Mouse (Mus musculus): ENCODE data around the gene Btbd11. TPM values are rescaled to one million over a fixed set of nuclear protein-coding genes. Genes with fewer than 3 reads are reported as not detected.

The Btbd11 gene
- total RNA-seq, 2 experiments from 2014 or later = 0.70 TPM; not detected in 1

DNA sequence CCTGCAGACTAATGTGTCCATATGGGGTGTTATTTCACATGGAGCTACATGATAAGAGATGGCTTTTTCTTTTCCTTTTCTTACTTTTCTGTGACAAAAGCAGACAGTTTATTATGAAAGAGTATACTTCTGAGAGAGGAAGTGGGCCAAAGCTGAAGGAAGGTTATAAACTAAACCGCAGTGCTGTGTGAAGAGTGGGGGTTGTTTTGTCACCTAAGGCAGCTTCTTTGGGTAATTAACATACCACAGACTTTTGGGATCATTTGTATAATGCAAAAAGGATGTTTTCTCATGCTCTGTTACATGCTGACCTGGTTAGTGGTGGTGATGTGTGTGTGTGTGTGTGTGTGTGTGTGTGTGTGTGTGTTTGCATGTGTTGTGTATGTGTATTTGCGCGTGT lies 24.5 kb downstream of the Btbd11 start:
- ATAC-seq (replicated peaks; ENCODE audit: low FRiP score, low TSS enrichment, poor library complexity, severe bottlenecking) = no peak

DNA sequence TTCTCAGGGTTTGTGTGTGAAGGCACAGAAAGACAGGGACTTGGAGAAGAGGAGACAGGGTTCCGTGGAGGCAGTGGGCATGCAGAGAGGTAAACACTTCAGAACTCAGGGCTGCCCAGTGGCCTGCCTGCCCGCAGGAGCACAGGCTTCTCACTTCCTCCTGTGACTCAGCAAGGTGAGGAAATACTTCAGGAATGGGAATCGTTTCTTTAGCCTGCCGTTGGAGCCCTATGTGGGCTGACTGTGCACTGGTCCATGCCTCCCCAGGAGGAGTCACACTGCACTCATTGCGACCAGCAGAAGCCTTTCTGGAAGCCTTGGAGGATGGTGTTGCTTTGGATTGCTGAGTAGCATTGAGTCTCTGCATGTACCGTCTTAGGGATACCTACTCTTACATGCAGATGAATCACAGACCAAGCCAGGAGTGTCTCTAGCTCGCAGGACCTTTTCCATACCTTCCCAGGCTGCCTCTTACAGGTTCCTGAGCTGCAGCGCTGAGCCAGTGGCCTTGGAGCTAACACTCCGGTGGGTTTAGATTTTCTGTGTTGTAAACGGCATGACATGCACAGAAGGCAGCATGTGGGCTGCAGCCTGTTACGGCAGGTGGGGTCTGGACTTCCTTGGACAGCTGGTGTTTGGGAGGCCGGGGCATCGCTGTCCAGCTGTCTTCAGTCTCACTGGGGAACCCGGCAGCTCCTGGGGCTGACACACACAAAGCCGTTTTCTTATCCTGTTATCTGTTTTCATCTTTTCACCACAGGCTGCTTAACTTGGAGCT lies 34.4 kb downstream of the Btbd11 start:
- no peak for ATAC-seq (replicated peaks; ENCODE audit: low FRiP score, low TSS enrichment, poor library complexity, severe bottlenecking)

DNA sequence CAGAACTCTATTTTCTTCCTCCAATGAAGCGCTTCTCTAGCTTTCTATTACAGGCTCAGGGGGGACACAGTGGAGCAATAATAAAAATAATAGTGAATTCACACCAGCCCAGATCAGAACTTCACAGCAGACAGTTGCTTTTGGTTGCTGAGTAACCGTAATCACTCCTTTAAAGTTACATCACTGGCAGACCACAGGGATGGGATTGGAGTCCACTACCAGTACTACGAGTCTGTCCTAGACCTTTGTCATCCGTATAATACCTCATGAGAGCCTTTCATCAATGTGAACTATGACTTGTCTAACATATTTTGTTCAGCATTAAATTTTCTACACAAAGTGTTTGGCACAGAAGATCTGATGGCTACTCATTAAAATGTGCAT lies 35.0 kb downstream of the Btbd11 start:
- ATAC-seq (replicated peaks; ENCODE audit: low FRiP score, low TSS enrichment, poor library complexity, severe bottlenecking) = no peak

DNA sequence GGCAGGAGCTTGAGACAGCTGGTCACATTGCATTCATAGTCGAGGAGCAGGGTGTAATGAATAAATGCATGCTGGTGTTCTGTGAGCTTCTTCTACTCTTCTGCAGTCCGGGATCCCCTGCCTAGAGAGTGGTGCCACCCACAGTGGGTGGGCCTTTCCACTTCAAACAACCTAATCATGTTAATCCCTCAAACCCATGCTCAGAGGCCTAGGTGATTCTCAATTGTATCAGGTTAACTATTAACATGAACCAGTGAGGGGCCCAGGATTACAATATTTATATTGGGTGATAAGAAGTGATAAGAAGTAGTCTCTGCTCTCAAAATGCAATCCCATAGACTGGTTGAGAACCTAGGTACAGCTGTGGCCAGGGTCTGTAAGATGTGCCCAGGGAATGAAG lies 39.1 kb downstream of the Btbd11 start:
- no peak for ATAC-seq (replicated peaks; ENCODE audit: low FRiP score, low TSS enrichment, poor library complexity, severe bottlenecking)

DNA sequence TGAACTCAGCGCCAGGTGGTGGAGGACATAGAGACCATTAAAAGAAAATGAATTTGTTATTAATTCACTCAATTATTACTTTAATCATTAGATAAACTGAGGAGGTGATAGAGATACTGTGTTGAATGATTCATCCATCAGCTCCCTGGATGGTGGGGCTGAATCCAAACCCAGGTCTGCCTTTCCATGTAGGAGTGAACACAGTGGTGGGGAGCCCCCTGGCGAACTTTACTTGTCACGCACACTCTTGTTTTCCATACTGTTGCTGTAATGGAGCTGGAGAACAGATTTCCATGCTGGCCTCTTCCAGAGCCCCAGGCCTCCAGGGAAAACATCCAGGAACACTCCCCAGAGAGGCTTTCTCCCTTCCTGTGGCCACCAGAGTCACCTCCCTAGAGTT lies 50.6 kb downstream of the Btbd11 start:
- no peak for ATAC-seq (replicated peaks; ENCODE audit: low FRiP score, low TSS enrichment, poor library complexity, severe bottlenecking)

DNA sequence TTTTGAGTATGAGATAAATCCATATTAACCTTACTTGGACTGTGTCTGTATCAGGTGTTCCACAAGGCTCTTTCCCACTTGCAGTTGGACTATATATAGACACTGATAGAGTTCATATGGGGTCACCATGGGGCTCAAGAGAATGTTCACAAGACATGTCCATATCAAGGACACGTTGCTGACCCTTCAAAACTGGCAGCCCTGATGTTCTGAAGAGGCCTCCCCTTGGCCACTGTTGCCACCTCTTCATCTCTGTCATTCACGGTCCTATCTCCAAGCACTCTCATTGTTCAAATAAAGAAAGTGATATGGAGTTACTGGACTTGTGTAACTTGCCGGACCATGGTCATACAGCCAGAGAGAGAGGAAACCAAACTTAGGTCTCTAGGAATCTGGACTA lies 56.8 kb downstream of the Btbd11 start:
- no peak for ATAC-seq (replicated peaks; ENCODE audit: low FRiP score, low TSS enrichment, poor library complexity, severe bottlenecking)

DNA sequence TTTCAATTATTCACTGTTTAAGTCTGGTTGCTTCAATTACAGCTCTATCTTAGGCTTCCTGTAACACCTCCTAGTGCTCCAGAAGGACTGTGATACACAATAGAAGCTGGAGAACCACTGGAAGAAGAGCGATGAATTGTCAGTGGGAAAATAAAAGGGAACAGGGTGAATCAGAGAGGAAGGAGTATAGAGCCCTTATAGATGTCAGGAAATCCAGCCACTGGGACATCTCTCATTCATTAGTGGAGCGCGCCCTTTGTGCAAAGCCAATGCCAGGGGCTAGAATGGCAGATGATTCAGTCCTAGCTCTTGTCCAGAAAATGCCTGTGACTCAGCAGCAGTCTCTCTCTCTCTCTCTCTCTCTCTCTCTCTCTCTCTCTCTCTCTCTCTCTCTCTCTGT lies 59.3 kb downstream of the Btbd11 start:
- no peak for ATAC-seq (replicated peaks; ENCODE audit: low FRiP score, low TSS enrichment, poor library complexity, severe bottlenecking)

DNA sequence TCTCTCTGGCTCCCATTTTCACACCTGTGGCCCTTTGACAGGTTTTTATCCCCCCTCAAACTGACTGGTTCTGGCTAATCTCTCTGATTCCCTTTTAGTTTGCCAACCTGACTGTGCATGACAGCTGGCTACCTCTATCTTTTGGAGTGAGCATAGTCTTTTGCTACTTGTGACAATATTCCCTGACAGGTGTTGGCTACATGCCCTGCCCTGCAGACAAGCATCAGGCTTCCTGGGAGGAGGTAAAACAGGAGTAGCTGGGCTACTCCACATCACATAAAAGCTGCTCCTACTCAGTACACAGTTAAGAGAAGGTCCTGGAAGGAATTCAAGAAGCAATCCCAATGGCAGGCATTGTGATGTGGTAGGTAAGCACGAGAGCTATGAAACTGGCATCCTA lies 60.1 kb downstream of the Btbd11 start:
- no peak for ATAC-seq (replicated peaks; ENCODE audit: low FRiP score, low TSS enrichment, poor library complexity, severe bottlenecking)

DNA sequence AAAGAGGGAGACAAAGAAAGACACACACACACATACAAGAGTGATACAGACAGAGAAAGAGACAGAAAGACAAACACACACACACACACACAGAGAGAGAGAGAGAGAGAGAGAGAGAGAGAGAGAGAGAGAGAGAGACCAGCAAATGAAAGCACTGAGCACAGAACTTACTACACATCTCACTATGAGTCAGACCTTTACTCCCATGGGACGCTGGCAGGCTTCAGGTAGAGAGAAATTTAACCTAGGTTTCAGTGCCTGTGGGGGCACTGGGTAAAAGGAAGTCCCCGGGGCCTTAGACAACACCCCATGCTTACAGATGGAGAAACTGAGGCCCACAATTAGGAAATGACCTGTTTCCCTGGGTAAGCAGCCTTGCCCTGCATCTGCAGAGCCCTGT lies 61.3 kb downstream of the Btbd11 start:
- no peak for ATAC-seq (replicated peaks; ENCODE audit: low FRiP score, low TSS enrichment, poor library complexity, severe bottlenecking)

DNA sequence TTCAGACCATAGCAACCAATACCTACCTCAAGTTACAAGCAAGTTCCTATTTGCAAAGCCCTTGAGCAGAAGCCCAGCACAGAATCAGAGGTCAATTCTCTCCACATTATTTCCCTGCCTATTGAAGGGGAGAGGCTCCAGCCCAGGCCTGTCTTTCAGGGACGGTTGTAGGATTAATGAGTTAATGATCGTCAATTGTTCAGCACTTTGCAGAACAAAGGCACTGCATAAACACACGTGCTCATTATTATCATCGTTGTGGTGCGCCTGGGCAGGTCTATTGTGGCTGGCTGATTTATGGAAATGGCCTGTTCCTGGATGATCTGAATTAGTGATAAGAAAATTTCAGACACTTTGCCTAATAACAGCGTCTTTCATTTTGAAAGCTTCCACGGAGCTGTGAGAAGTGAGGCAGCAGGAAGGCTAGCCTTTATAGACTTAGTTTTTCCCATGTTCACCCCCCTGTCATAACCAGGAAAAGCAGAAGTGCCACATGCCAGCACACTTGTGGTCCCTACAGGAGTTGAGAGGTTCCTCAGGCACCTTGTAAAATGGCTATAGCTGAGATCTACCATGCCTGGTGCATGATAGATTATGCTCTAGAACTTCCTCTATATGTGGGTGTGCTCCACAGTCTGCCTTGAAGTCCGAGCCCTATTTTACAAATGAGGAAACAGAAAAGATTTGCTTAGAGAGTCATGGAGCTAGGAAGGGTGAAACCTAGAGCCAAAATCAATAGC lies 65.2 kb downstream of the Btbd11 start:
- ATAC-seq (replicated peaks; ENCODE audit: low FRiP score, low TSS enrichment, poor library complexity, severe bottlenecking) = no peak

DNA sequence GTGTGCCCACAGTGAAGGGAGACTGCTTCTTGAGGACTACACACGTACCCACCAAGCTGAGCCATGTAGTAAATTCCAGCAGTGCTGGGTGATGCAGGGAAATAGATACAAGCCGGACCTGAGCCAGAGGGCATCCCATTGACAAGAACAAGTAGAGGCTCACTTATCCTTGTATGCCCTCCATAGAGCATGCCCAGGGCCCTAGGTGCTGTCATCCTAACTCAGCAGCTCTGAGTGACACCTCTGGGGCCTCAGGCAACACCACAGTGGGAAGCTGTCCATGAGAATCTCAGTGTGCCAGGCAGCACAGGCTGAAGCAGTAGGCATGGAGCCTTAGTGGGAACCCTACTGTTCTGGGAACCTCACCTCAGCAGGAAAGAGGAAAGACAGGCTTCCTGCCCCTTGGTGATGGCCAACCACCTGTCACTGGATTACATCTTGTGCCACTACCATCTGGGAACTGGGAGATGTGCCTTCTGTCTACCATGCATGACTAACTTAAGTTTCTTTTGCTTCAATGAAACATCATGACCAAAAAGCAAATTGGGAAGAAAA lies 66.7 kb downstream of the Btbd11 start:
- ATAC-seq (replicated peaks; ENCODE audit: low FRiP score, low TSS enrichment, poor library complexity, severe bottlenecking) = no peak

DNA sequence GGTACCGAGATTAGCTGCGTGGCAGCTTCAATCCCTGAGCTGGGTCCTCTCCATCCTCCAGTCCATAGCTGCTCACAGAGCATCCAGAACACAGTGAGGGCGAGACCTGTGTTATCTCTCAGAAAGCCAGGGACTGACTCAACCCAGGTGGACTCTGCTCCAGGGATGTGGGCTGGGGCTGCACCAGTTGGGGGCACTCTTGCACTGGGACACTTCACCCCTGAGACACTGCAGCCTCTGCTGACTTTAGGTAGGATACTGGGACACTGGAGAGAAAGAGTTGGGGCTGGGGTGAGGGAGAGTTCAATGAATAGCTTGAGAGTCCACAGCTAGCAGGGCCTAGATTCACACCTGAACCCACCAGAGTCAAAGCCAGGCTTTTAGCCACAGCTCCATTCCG lies 69.4 kb downstream of the Btbd11 start:
- no peak for ATAC-seq (replicated peaks; ENCODE audit: low FRiP score, low TSS enrichment, poor library complexity, severe bottlenecking)

DNA sequence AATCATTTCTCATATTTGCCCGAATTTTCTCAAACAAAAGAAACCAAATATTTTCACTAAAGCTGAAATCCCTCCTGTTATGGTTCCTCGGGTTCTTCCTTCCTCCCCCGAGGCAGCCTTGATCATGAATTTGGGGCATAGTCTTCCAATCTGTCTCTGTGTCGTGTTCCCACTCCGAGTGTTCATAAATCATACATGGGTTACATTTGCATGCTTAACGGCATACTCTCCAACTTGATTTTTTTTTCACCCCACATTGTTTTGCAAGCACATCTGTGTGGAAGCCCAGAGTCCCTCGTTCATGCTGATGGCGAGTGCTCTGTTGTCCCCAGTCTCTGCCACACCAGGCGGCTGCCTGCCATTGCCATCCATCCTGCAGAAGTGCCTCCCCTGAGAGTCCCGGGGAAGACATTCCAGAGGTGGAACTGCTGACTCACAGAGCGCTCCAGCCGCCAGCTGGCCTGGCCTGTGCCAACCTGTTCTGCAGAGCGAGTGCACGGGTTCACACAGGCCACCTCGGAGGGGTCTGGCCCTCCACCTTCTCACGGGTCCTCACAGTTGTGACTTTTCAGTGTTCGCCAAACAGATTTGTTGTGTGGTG lies 72.2 kb downstream of the Btbd11 start:
- ATAC-seq (replicated peaks; ENCODE audit: low FRiP score, low TSS enrichment, poor library complexity, severe bottlenecking) = no peak

DNA sequence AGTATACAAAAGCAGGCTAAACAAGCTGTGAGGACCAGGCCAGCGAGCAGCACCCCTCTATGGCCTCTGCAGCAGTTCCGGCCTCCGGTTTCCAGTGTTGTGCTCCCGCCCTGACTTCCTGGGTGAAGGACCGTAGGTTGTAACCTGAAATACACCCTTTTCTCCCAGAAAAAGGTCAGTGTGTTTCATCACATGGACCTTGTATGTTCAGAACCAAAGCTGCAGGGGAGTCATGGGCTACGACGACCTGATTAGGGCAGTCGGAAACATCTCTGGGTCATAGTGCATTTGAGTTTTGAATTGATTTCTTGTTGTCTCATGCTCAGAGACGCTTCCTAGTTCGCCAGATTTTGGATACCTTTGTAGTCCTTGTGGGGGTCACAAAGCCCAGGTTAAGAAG lies 74.1 kb downstream of the Btbd11 start:
- ATAC-seq (replicated peaks; ENCODE audit: low FRiP score, low TSS enrichment, poor library complexity, severe bottlenecking) = no peak

DNA sequence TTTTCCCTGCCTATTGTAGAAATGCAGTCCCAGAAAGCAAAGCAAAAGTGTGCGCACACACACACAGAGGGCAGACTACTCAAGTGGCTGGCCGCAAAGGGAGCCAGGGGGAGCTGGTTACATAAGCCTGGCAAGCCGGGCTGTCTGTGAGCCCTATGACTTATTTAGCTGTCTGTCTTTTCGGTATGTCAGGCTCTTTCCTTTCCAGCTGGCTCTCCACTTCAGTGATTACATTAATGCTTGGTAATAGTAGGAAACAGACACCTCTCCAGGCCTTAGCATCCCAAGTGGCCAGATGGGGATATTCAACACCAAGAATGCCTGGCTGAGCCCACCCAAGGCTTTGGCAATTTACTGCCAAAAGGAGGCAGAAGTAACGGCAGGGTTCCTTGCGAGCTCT lies 77.5 kb downstream of the Btbd11 start:
- ATAC-seq (replicated peaks; ENCODE audit: low FRiP score, low TSS enrichment, poor library complexity, severe bottlenecking) = no peak

DNA sequence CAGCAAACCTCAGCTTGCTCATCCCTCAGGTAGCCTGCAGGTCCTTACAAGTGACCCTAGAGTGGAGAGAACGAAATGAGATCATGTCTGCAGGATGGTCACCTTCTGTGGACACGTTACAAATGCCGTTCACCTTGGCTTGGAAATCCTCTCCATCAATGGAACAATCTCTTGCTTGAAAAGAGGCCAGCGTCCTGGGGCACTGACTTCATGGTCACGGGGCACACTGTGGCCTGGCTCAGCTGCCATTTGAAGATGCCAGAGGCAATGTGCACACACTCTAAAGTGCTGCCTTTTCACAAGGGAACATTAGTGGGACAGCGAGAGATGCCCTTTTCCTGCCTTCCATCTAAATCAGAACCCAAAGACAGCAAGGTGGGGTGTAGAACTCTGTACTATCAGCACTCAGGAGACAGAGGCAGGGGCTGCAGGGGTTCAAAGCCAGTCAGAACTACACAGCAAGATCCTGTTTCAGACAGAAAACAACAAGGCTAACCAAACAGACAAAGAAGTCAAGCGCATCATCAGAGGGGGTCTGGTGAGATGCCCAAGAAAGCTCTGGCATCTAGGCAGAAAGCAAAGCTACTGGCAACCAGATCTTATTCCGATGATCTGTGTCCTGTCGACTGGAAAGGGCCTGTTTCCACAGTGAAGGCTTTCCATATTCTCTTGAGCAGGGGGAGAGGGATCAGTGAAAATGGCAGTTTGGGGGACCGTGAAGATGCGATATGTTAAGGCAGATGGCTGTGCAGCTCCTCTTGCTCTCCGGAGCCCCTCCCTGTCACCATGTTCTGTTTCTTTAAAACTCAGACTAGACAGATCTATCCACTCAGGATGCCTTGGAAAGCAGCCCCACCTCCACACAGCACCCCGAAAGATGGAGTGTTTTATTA lies 79.1 kb downstream of the Btbd11 start:
- ATAC-seq (replicated peaks; ENCODE audit: low FRiP score, low TSS enrichment, poor library complexity, severe bottlenecking) = no peak

DNA sequence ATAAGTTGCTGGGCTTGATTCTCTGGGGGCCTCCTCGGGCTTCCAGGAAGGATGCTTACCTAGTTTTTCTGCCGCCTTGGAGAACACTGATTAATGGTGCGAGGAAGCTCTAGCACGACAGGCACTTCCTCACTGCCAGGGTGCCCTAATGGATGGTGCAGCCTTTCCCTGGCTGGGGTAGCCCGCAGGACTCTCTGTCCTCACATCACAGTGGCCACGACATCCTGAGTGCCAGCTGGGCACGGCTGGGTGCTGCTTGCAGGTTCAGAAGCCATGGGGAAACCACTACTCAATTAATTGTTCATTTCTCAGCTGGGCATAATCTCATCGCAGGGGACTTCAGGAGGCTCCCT lies 79.8 kb downstream of the Btbd11 start:
- no peak for ATAC-seq (replicated peaks; ENCODE audit: low FRiP score, low TSS enrichment, poor library complexity, severe bottlenecking)

DNA sequence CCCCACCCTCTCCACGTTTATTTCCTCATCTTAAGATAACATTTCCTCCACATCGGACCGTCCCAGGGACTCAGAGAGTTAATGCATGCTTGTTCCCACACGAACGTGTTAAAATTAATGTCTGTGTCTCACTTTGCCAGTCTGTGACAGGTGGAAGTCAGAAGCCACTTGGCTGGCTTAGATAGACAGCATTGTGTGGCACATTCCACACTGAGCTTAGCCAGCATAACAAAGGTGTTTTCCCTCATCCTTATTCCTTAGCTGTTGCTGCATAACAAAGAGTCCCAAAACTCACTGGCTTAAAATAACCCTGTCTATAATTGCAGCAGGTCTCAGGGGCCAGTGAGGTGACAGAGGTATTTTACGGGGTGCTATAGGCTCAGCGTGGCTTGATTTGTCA lies 80.8 kb downstream of the Btbd11 start:
- no peak for ATAC-seq (replicated peaks; ENCODE audit: low FRiP score, low TSS enrichment, poor library complexity, severe bottlenecking)

DNA sequence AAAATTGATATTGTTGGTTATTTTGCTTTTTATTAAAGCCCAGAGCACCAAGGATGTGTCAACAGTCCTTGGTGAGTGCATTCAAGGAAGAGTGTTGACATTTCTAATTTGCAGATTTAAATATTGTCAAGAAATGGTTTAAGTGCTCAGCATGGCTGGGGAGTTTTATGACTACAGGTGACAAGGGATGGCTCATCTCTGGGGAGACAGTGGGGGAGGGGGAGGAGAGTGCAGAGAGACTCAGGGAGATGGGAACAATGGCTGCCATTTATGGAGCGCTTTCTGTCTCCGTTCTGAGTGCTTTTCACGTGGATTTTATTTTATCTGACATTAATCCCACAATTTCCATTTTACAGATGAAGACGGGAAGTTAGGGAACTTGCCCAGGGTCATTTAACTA lies 81.9 kb downstream of the Btbd11 start:
- ATAC-seq (replicated peaks; ENCODE audit: low FRiP score, low TSS enrichment, poor library complexity, severe bottlenecking) = no peak

DNA sequence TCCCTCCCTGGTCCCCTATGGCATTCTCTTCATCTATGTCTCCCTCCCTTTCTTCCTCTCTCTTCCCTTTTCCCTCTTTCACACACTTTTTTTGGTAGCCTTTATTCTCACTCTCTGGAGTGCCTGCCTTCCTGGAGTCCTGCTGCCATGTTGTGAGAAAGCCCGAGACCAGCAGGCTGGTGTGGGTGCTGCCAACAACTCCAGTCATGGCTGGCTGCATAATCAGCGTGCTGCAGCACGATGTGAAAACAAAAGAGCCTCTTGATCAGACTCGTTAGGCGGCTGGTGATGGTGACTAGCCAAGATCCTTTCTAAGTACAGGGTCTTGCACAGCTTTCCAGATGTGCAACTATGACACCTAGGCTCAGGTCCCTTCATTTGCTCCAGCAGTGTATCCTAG lies 82.7 kb downstream of the Btbd11 start:
- ATAC-seq (replicated peaks; ENCODE audit: low FRiP score, low TSS enrichment, poor library complexity, severe bottlenecking) = no peak
